Mouse (Mus musculus): Measurements from ENCODE around the gene Eloa. TPM values are rescaled to one million over a fixed set of nuclear protein-coding genes. Genes with fewer than 3 reads are reported as not detected.

Eloa gene
- polyA plus RNA-seq, 1 experiment = 18.4 TPM

GRCm38 (mm10) chr4:135969070-135969750 lies 52.4 kb downstream of the Eloa start:
- TF ChIP-seq CTCF (IDR thresholded peaks at IDR 0.05; ENCODE audit: control insufficient read depth, insufficient read depth, insufficient read length) = no peak
- no peak for TF ChIP-seq MAX (IDR thresholded peaks at IDR 0.05)
- no peak for TF ChIP-seq MYOG (IDR thresholded peaks at IDR 0.05; ENCODE audit: control insufficient read depth, extremely low read depth, insufficient read length)
- no peak for TF ChIP-seq USF1 (IDR thresholded peaks at IDR 0.05; ENCODE audit: low read depth)
- no peak for TF ChIP-seq FOSL1 (IDR thresholded peaks at IDR 0.05; ENCODE audit: insufficient read depth, low read length, poor library complexity, severe bottlenecking)
- TF ChIP-seq MYOD1 (IDR thresholded peaks at IDR 0.05; ENCODE audit: control insufficient read depth, insufficient read length, low read depth) = no peak
- no peak for TF ChIP-seq CEBPB (IDR thresholded peaks at IDR 0.05; ENCODE audit: low read depth)
- H3K79me2 ChIP-seq (ENCODE audit: control insufficient read depth, insufficient read depth) = peaks cover 23% of the 10 kb centered on the region
- H3K36me3 ChIP-seq (ENCODE audit: control insufficient read depth, insufficient read depth) = peaks cover 50% of the 10 kb centered on the region
- H3K27me3 ChIP-seq (ENCODE audit: control insufficient read depth, insufficient read depth, insufficient read length) = no peaks in the 10 kb centered on the region
- H3ac ChIP-seq (ENCODE audit: control insufficient read depth, insufficient read length, low read depth) = no peak overlapping the region
- H3K79me3 ChIP-seq (ENCODE audit: low read depth) = peaks cover 11% of the 10 kb centered on the region
- H3K4me3 ChIP-seq (ENCODE audit: insufficient read depth, poor library complexity, severe bottlenecking) = no peak overlapping the region

GRCm38 (mm10) chr4:135968271-135968869 lies 53.2 kb downstream of the Eloa start:
- H3ac ChIP-seq (ENCODE audit: control insufficient read depth, insufficient read length, low read depth) = no peak overlapping the region
- H3K4me3 ChIP-seq (ENCODE audit: insufficient read depth, poor library complexity, severe bottlenecking) = no peak overlapping the region
- H3K79me2 ChIP-seq (ENCODE audit: control insufficient read depth, insufficient read depth) = peaks cover 23% of the 10 kb centered on the region
- H3K27me3 ChIP-seq (ENCODE audit: control insufficient read depth, insufficient read depth, insufficient read length) = no peaks in the 10 kb centered on the region
- H3K79me3 ChIP-seq (ENCODE audit: low read depth) = peaks cover 11% of the 10 kb centered on the region
- no peak for TF ChIP-seq USF1 (IDR thresholded peaks at IDR 0.05; ENCODE audit: low read depth)
- TF ChIP-seq MYOD1 (IDR thresholded peaks at IDR 0.05; ENCODE audit: control insufficient read depth, insufficient read length, low read depth) = no peak
- no peak for TF ChIP-seq FOSL1 (IDR thresholded peaks at IDR 0.05; ENCODE audit: insufficient read depth, low read length, poor library complexity, severe bottlenecking)
- no peak for TF ChIP-seq MAX (IDR thresholded peaks at IDR 0.05)
- no peak for TF ChIP-seq CEBPB (IDR thresholded peaks at IDR 0.05; ENCODE audit: low read depth)
- no peak for TF ChIP-seq MYOG (IDR thresholded peaks at IDR 0.05; ENCODE audit: control insufficient read depth, extremely low read depth, insufficient read length)
- no peak for TF ChIP-seq CTCF (IDR thresholded peaks at IDR 0.05; ENCODE audit: control insufficient read depth, insufficient read depth, insufficient read length)
- peaks cover 43% of the 10 kb centered on the region for H3K36me3 ChIP-seq (ENCODE audit: control insufficient read depth, insufficient read depth)

- peaks cover 43% of the 10 kb centered on the region for H3K36me3 ChIP-seq (ENCODE audit: control insufficient read depth, insufficient read depth)
- H3ac ChIP-seq (ENCODE audit: control insufficient read depth, insufficient read length, low read depth) = no peak overlapping the region
- H3K4me3 ChIP-seq (ENCODE audit: insufficient read depth, poor library complexity, severe bottlenecking) = no peak overlapping the region
- TF ChIP-seq CTCF (IDR thresholded peaks at IDR 0.05; ENCODE audit: control insufficient read depth, insufficient read depth, insufficient read length) (no peak), MYOD1 (IDR thresholded peaks at IDR 0.05; ENCODE audit: control insufficient read depth, insufficient read length, low read depth) (no peak), CEBPB (IDR thresholded peaks at IDR 0.05; ENCODE audit: low read depth) (no peak), FOSL1 (IDR thresholded peaks at IDR 0.05; ENCODE audit: insufficient read depth, low read length, poor library complexity, severe bottlenecking) (no peak), MYOG (IDR thresholded peaks at IDR 0.05; ENCODE audit: control insufficient read depth, extremely low read depth, insufficient read length) (no peak), USF1 (IDR thresholded peaks at IDR 0.05; ENCODE audit: low read depth) (no peak), MAX (IDR thresholded peaks at IDR 0.05) (no peak)
- H3K79me2 ChIP-seq (ENCODE audit: control insufficient read depth, insufficient read depth) = peaks cover 21% of the 10 kb centered on the region
- peaks cover 11% of the 10 kb centered on the region for H3K79me3 ChIP-seq (ENCODE audit: low read depth)
- no peaks in the 10 kb centered on the region for H3K27me3 ChIP-seq (ENCODE audit: control insufficient read depth, insufficient read depth, insufficient read length)
These were observed 54.3 kb downstream of the Eloa start for GRCm38 (mm10) chr4:135967086-135967760.

GRCm38 (mm10) chr4:135966283-135966682 lies 55.3 kb downstream of the Eloa start:
- no peak overlapping the region for H3K4me3 ChIP-seq (ENCODE audit: insufficient read depth, poor library complexity, severe bottlenecking)
- peaks cover 43% of the 10 kb centered on the region for H3K36me3 ChIP-seq (ENCODE audit: control insufficient read depth, insufficient read depth)

GRCm38 (mm10) chr4:135965113-135965512 lies 56.5 kb downstream of the Eloa start:
- peaks cover 38% of the 10 kb centered on the region for H3K36me3 ChIP-seq (ENCODE audit: control insufficient read depth, insufficient read depth)
- no peak overlapping the region for H3ac ChIP-seq (ENCODE audit: control insufficient read depth, insufficient read length, low read depth)
- no peak for TF ChIP-seq CEBPB (IDR thresholded peaks at IDR 0.05; ENCODE audit: low read depth)
- no peak for TF ChIP-seq CTCF (IDR thresholded peaks at IDR 0.05; ENCODE audit: control insufficient read depth, insufficient read depth, insufficient read length)
- TF ChIP-seq MYOD1 (IDR thresholded peaks at IDR 0.05; ENCODE audit: control insufficient read depth, insufficient read length, low read depth) = no peak
- TF ChIP-seq MAX (IDR thresholded peaks at IDR 0.05) = no peak
- no peak for TF ChIP-seq FOSL1 (IDR thresholded peaks at IDR 0.05; ENCODE audit: insufficient read depth, low read length, poor library complexity, severe bottlenecking)
- TF ChIP-seq USF1 (IDR thresholded peaks at IDR 0.05; ENCODE audit: low read depth) = no peak
- TF ChIP-seq MYOG (IDR thresholded peaks at IDR 0.05; ENCODE audit: control insufficient read depth, extremely low read depth, insufficient read length) = no peak
- no peaks in the 10 kb centered on the region for H3K79me3 ChIP-seq (ENCODE audit: low read depth)
- H3K79me2 ChIP-seq (ENCODE audit: control insufficient read depth, insufficient read depth) = no peaks in the 10 kb centered on the region
- H3K27me3 ChIP-seq (ENCODE audit: control insufficient read depth, insufficient read depth, insufficient read length) = no peaks in the 10 kb centered on the region
- no peak overlapping the region for H3K4me3 ChIP-seq (ENCODE audit: insufficient read depth, poor library complexity, severe bottlenecking)

More at GRCm38 (mm10) chr4:135966283-135966682, 55.3 kb downstream of the Eloa start:
- Histone ChIP-seq H3ac (ENCODE audit: control insufficient read depth, insufficient read length, low read depth) (no peak overlapping the region), H3K27me3 (ENCODE audit: control insufficient read depth, insufficient read depth, insufficient read length) (no peaks in the 10 kb centered on the region), H3K79me3 (ENCODE audit: low read depth) (peaks cover 2% of the 10 kb centered on the region), H3K79me2 (ENCODE audit: control insufficient read depth, insufficient read depth) (peaks cover 12% of the 10 kb centered on the region)
- TF ChIP-seq MYOD1 (IDR thresholded peaks at IDR 0.05; ENCODE audit: control insufficient read depth, insufficient read length, low read depth) = no peak
- TF ChIP-seq CTCF (IDR thresholded peaks at IDR 0.05; ENCODE audit: control insufficient read depth, insufficient read depth, insufficient read length) = no peak
- no peak for TF ChIP-seq USF1 (IDR thresholded peaks at IDR 0.05; ENCODE audit: low read depth)
- TF ChIP-seq CEBPB (IDR thresholded peaks at IDR 0.05; ENCODE audit: low read depth) = no peak
- no peak for TF ChIP-seq MAX (IDR thresholded peaks at IDR 0.05)
- no peak for TF ChIP-seq FOSL1 (IDR thresholded peaks at IDR 0.05; ENCODE audit: insufficient read depth, low read length, poor library complexity, severe bottlenecking)
- TF ChIP-seq MYOG (IDR thresholded peaks at IDR 0.05; ENCODE audit: control insufficient read depth, extremely low read depth, insufficient read length) = no peak

Measured in C2C12 (cell line).